Mouse (Mus musculus): ENCODE results near the gene 4931414P19Rik. TPM values are rescaled to one million over a fixed set of nuclear protein-coding genes. Genes with fewer than 3 reads are reported as not detected.

The 4931414P19Rik gene
- total and polyA plus RNA-seq, 3 experiments = 1.5 to 2.9 (median 2.7) TPM

GRCm38 (mm10) chr14:54638210-54638609 lies 32.4 kb upstream of the 4931414P19Rik start:
- H3K27me3 ChIP-seq (replicated peaks) = no peaks in the 10 kb centered on the region
- H3K4me1 ChIP-seq (ENCODE audit: control insufficient read depth in 1 of 2, insufficient read depth in 2 of 2) = peaks cover 5 to 14% of the 10 kb centered on the region in 2 experiments; a peak in 2 of 4 replicates
- no peaks in the 10 kb centered on the region for H3K79me2 ChIP-seq (replicated peaks; ENCODE audit: control insufficient read depth, extremely low read depth, insufficient read depth, poor library complexity, severe bottlenecking)
- H3K4me3 ChIP-seq (replicated peaks in 1 of 3; ENCODE audit: low read depth in 2 of 3, low read length in 2 of 3, poor library complexity in 1 of 3) = no peak overlapping the region
- H3K27ac ChIP-seq (ENCODE audit: insufficient read depth, low read depth) = no peak overlapping the region
- no peak overlapping the region for H3K9ac ChIP-seq (ENCODE audit: insufficient read depth, low read depth)
- TF ChIP-seq SMC3 (IDR thresholded peaks at IDR 0.05; ENCODE audit: low read depth, low read length) (peak; percentile 8; the same call in 1 of the 2 replicates), ELF1 (IDR thresholded peaks at IDR 0.05; ENCODE audit: low read depth, low read length) (no peak), USF2 (conservative IDR thresholded peaks at IDR 0.05; ENCODE audit: low read depth, low read length) (no peak), GABPA (IDR thresholded peaks at IDR 0.05; ENCODE audit: insufficient replicate concordance, low read depth, low read length) (no peak), ZC3H11A (IDR thresholded peaks at IDR 0.05; ENCODE audit: low read depth, low read length) (no peak), IRF4 (IDR thresholded peaks at IDR 0.05; ENCODE audit: low read depth, low read length) (no peak), UBTF (IDR thresholded peaks at IDR 0.05; ENCODE audit: low read depth, low read length) (no peak), CTCF (conservative IDR thresholded peaks at IDR 0.05 in 1 of 2, IDR thresholded peaks at IDR 0.05 in 1 of 2; ENCODE audit: low read depth in 2 of 2, low read length in 2 of 2) (0 out of 4 replicates have a peak, but pooled peaks of 1 of the 2 experiments have one; percentile 17)
- DNase-seq (ENCODE audit: extremely low read depth) = no peak
- dilution Hi-C loops (cut with MboI; ENCODE audit: extremely low pct_ligation_motif_present, extremely low pct_unique_long_range_greater_than_20kb, low sequenced_read_pairs) (no loop called here), in situ Hi-C loops (cut with MboI; ENCODE audit: low pct_ligation_motif_present, low pct_unique_long_range_greater_than_20kb, low sequenced_read_pairs) (loop anchor here (5.0 to 25.0 kb wide), 3 partner anchors 46 to 576 kb away; partner anchors contain the start of gene Ajuba)
- H3K36me3 ChIP-seq (replicated peaks in 1 of 2; ENCODE audit: control insufficient read depth in 1 of 2, insufficient read depth in 1 of 2, low read length in 1 of 2) = peaks cover 45 to 96% of the 10 kb centered on the region in 2 experiments
- H3K4me2 ChIP-seq (ENCODE audit: insufficient read depth, low read depth, poor library complexity, severe bottlenecking) = no peak overlapping the region
- no peaks in the 10 kb centered on the region for H3K9me3 ChIP-seq (replicated peaks; ENCODE audit: low read length)

- dilution Hi-C loops (cut with MboI; ENCODE audit: extremely low pct_ligation_motif_present, extremely low pct_unique_long_range_greater_than_20kb, low sequenced_read_pairs) = no loop called here
- Histone ChIP-seq H3K9ac (ENCODE audit: insufficient read depth, low read depth) (no peak overlapping the region), H3K4me1 (ENCODE audit: control insufficient read depth in 1 of 2, insufficient read depth in 2 of 2) (peaks cover 5 to 14% of the 10 kb centered on the region in 2 experiments; a peak in 2 of 4 replicates)
Measured at GRCm38 (mm10) chr14:54636954-54637353, 31.2 kb upstream of the 4931414P19Rik start.

GRCm38 (mm10) chr14:54634182-54634581 lies 28.4 kb upstream of the 4931414P19Rik start:
- H3K4me2 ChIP-seq (ENCODE audit: insufficient read depth, low read depth, poor library complexity, severe bottlenecking) = no peak overlapping the region
- no peaks in the 10 kb centered on the region for H3K27me3 ChIP-seq (replicated peaks)
- TF ChIP-seq CTCF (conservative IDR thresholded peaks at IDR 0.05 in 1 of 2, IDR thresholded peaks at IDR 0.05 in 1 of 2; ENCODE audit: low read depth in 2 of 2, low read length in 2 of 2) (peak in 1 of 2 experiments; percentile 35; a peak in 2 of 4 replicates), SMC3 (IDR thresholded peaks at IDR 0.05; ENCODE audit: low read depth, low read length) (peak; percentile 28), NELFE (IDR thresholded peaks at IDR 0.05; ENCODE audit: low read depth, low read length) (no peak)
- no peak overlapping the region for H3K4me3 ChIP-seq (replicated peaks in 1 of 3; ENCODE audit: low read depth in 2 of 3, low read length in 2 of 3, poor library complexity in 1 of 3)
- no peaks in the 10 kb centered on the region for H3K9me3 ChIP-seq (replicated peaks; ENCODE audit: low read length)
- H3K9ac ChIP-seq (ENCODE audit: insufficient read depth, low read depth) = no peak overlapping the region
- H3K79me2 ChIP-seq (replicated peaks; ENCODE audit: control insufficient read depth, extremely low read depth, insufficient read depth, poor library complexity, severe bottlenecking) = no peaks in the 10 kb centered on the region
- no peaks in the 10 kb centered on the region for H3K4me1 ChIP-seq (ENCODE audit: control insufficient read depth in 1 of 2, insufficient read depth in 2 of 2)
- dilution Hi-C loops (cut with MboI; ENCODE audit: extremely low pct_ligation_motif_present, extremely low pct_unique_long_range_greater_than_20kb, low sequenced_read_pairs) (no loop called here), in situ Hi-C loops (cut with MboI; ENCODE audit: low pct_ligation_motif_present, low pct_unique_long_range_greater_than_20kb, low sequenced_read_pairs) (loop anchor here (10.0 to 25.0 kb wide), 2 partner anchors 59 to 572 kb away; partner anchors contain the start of gene Ajuba)
- H3K27ac ChIP-seq (ENCODE audit: insufficient read depth, low read depth) = no peak overlapping the region
- no peak for DNase-seq (ENCODE audit: extremely low read depth)
- peaks cover 59 to 96% of the 10 kb centered on the region in 2 experiments for H3K36me3 ChIP-seq (replicated peaks in 1 of 2; ENCODE audit: control insufficient read depth in 1 of 2, insufficient read depth in 1 of 2, low read length in 1 of 2)

More at GRCm38 (mm10) chr14:54636954-54637353, 31.2 kb upstream of the 4931414P19Rik start:
- Histone ChIP-seq H3K4me2 (ENCODE audit: insufficient read depth, low read depth, poor library complexity, severe bottlenecking) (no peak overlapping the region), H3K79me2 (replicated peaks; ENCODE audit: control insufficient read depth, extremely low read depth, insufficient read depth, poor library complexity, severe bottlenecking) (no peaks in the 10 kb centered on the region), H3K27ac (ENCODE audit: insufficient read depth, low read depth) (no peak overlapping the region), H3K27me3 (replicated peaks) (no peaks in the 10 kb centered on the region), H3K36me3 (replicated peaks in 1 of 2; ENCODE audit: control insufficient read depth in 1 of 2, insufficient read depth in 1 of 2, low read length in 1 of 2) (peaks cover 44 to 96% of the 10 kb centered on the region in 2 experiments), H3K9me3 (replicated peaks; ENCODE audit: low read length) (no peaks in the 10 kb centered on the region), H3K4me3 (replicated peaks in 1 of 3; ENCODE audit: low read depth in 2 of 3, low read length in 2 of 3, poor library complexity in 1 of 3) (no peak overlapping the region)
- no peak for DNase-seq (ENCODE audit: extremely low read depth)
- in situ Hi-C loops (cut with MboI; ENCODE audit: low pct_ligation_motif_present, low pct_unique_long_range_greater_than_20kb, low sequenced_read_pairs) = loop anchor here (5.0 to 25.0 kb wide), 3 partner anchors 45 to 575 kb away; partner anchors contain the start of gene Ajuba
- TF ChIP-seq NRF1 (IDR thresholded peaks at IDR 0.05; ENCODE audit: low read depth, low read length) (no peak), TBP (conservative IDR thresholded peaks at IDR 0.05; ENCODE audit: low read depth, low read length) (no peak), RAD21 (IDR thresholded peaks at IDR 0.05; ENCODE audit: low read depth, low read length) (peak; percentile 33), KAT2A (IDR thresholded peaks at IDR 0.05; ENCODE audit: insufficient replicate concordance, low read length) (no peak), SIN3A (IDR thresholded peaks at IDR 0.05; ENCODE audit: low read length) (no peak), MEF2A (IDR thresholded peaks at IDR 0.05; ENCODE audit: borderline replicate concordance, low read depth, low read length) (no peak), CTCF (conservative IDR thresholded peaks at IDR 0.05 in 1 of 2, IDR thresholded peaks at IDR 0.05 in 1 of 2; ENCODE audit: low read depth in 2 of 2, low read length in 2 of 2) (peak; percentile 88 to 99), ZMIZ1 (IDR thresholded peaks at IDR 0.05; ENCODE audit: low read depth, low read length) (no peak), ZKSCAN1 (IDR thresholded peaks at IDR 0.05; ENCODE audit: borderline replicate concordance, low read depth, low read length) (no peak), CHD1 (IDR thresholded peaks at IDR 0.05; ENCODE audit: low read depth, low read length) (no peak), SMC3 (IDR thresholded peaks at IDR 0.05; ENCODE audit: low read depth, low read length) (peak; percentile 73), HCFC1 (IDR thresholded peaks at IDR 0.05; ENCODE audit: low read depth, low read length) (no peak)
